Mouse (Mus musculus) midbrain, embryonic 11.5 days (tissue): ENCODE data around the gene Btn1a1. TPM values are rescaled to one million over a fixed set of nuclear protein-coding genes. Genes with fewer than 3 reads are reported as not detected.

ENCODE experiments used
- ATAC-seq: fragments of 200-750 bp; cut with Nextera tagmentation; 2 replicates; pipeline ENCODE4 v1.8.0; 2017; ENCODE audit warnings: moderate TSS enrichment, moderate library complexity; ENCODE audit not compliant: low FRiP score
- DNase-seq: peaks from one replicate; pipeline ENCODE4 v3.0.0; 2015; ENCODE audit warnings: low spot score; ENCODE audit errors: missing footprints
- H3K27ac ChIP-seq: fragments of 300-500 bp; sonication (generic); 2 replicates; pipeline ENCODE4 v1.5.1; 2014; ENCODE audit warnings: low read depth, low read length
- H3K27me3 ChIP-seq: fragments of 300-500 bp; sonication (generic); 2 replicates; pipeline ENCODE4 v1.6.1; 2014; ENCODE audit warnings: mild to moderate bottlenecking, low read length, moderate library complexity, mixed read lengths; ENCODE audit not compliant: control insufficient read depth, insufficient read depth
- H3K36me3 ChIP-seq: fragments of 300-500 bp; sonication (generic); 2 replicates; pipeline ENCODE4 v1.6.1; 2014; ENCODE audit warnings: mild to moderate bottlenecking, low read length, moderate library complexity, mixed read lengths; ENCODE audit not compliant: control insufficient read depth, insufficient read depth
- H3K4me1 ChIP-seq: fragments of 300-500 bp; sonication (generic); 2 replicates; pipeline ENCODE4 v1.6.1; 2014; ENCODE audit warnings: low read length; ENCODE audit not compliant: control insufficient read depth, insufficient read depth
- H3K4me2 ChIP-seq: fragments of 300-500 bp; sonication (generic); 2 replicates; pipeline ENCODE4 v1.6.1; 2014; ENCODE audit warnings: mild to moderate bottlenecking, moderate library complexity
- H3K4me3 ChIP-seq: fragments of 300-500 bp; sonication (generic); 2 replicates; pipeline ENCODE4 v1.5.1; 2014; ENCODE audit warnings: low read depth, low read length
- H3K9ac ChIP-seq: fragments of 300-500 bp; sonication (generic); 2 replicates; pipeline ENCODE4 v1.6.1; 2014; ENCODE audit warnings: low read length
- H3K9me3 ChIP-seq: fragments of 300-500 bp; sonication (generic); 2 replicates; pipeline ENCODE4 v1.6.1; 2016; ENCODE audit warnings: low read length; ENCODE audit not compliant: control insufficient read depth
- WGBS: fragments of 180-500 bp; shearing (Covaris S2); extraction: QIAGEN DNeasy Blood & Tissue Kit; methylation state at CpG from one replicate; pipeline ENCODE4 v1.1.7; 2014; 5-methylcytosine and 5-hydroxymethylcytosine counted together
- polyA plus RNA-seq: library from polyadenylated mRNA; unstranded; fragments of >200 nt; fragmentation: Nextera tagmentation; extraction: Ambion mirVana; gene quantifications from 2 replicates; pipeline ENCODE4 v1.2.1, GENCODE M21; 2014

Gene Btn1a1
- polyA plus RNA-seq, 1 experiment from 2014 or later: not detected

GRCm38 (mm10) chr13:23437908-23438307, 27.8 kb downstream of the Btn1a1 start:
- H3K4me1 ChIP-seq: peaks cover 3% of the 10 kb centered on the region; the same call in 1 of the 2 replicates
- H3K4me3 ChIP-seq: peak overlapping the region; percentile 54
- no peaks in the 10 kb centered on the region for H3K36me3 ChIP-seq
- DNase-seq (peak; percentile 99), ATAC-seq (peak; percentile 90)
- H3K9ac ChIP-seq: peak overlapping the region; percentile 65
- H3K9me3 ChIP-seq: no peaks in the 10 kb centered on the region
- no peak overlapping the region for H3K27ac ChIP-seq
- 0% methylated on average over 17 of the region's 17 CpGs for WGBS
- peak overlapping the region; percentile 70 for H3K4me2 ChIP-seq
- no peaks in the 10 kb centered on the region for H3K27me3 ChIP-seq

GRCm38 (mm10) chr13:23436861-23437822, 28.6 kb downstream of the Btn1a1 start:
- Histone ChIP-seq H3K36me3 (no peaks in the 10 kb centered on the region), H3K9ac (peak overlapping the region; percentile 65), H3K4me2 (peak overlapping the region; percentile 70), H3K4me1 (peaks cover 3% of the 10 kb centered on the region; the same call in 1 of the 2 replicates), H3K27ac (no peak overlapping the region), H3K4me3 (peak overlapping the region; percentile 54), H3K9me3 (no peaks in the 10 kb centered on the region), H3K27me3 (no peaks in the 10 kb centered on the region)
- DNase-seq (peak; percentile 96), ATAC-seq (peak; percentile 33)
- whole genome bisulfite sequencing: 1% methylated on average over 32 of the region's 32 CpGs

- no peak for ATAC-seq
- Histone ChIP-seq H3K4me2 (peak overlapping the region; percentile 54; the same call in 1 of the 2 replicates), H3K9me3 (no peaks in the 10 kb centered on the region), H3K4me3 (peak overlapping the region; percentile 34; the same call in 1 of the 2 replicates), H3K9ac (no peak overlapping the region), H3K27ac (no peak overlapping the region), H3K4me1 (peaks cover 3% of the 10 kb centered on the region; the same call in 1 of the 2 replicates), H3K27me3 (no peaks in the 10 kb centered on the region), H3K36me3 (no peaks in the 10 kb centered on the region)
- whole genome bisulfite sequencing: 1% methylated on average over 11 of the region's 11 CpGs
- peak; percentile 93 for DNase-seq
These were observed 29.5 kb downstream of the Btn1a1 start for GRCm38 (mm10) chr13:23436231-23436661.

GRCm38 (mm10) chr13:23435676-23436075, 30.0 kb downstream of the Btn1a1 start:
- Histone ChIP-seq H3K4me2 (peak overlapping the region; percentile 54), H3K27ac (no peak overlapping the region), H3K9ac (peak overlapping the region; percentile 51), H3K4me1 (peaks cover 3% of the 10 kb centered on the region; the same call in 1 of the 2 replicates), H3K36me3 (no peaks in the 10 kb centered on the region), H3K4me3 (peak overlapping the region; percentile 34), H3K9me3 (no peaks in the 10 kb centered on the region), H3K27me3 (no peaks in the 10 kb centered on the region)
- WGBS: 1% methylated on average over 12 of the region's 12 CpGs
- no peak for ATAC-seq
- peak; percentile 91 for DNase-seq

- H3K4me2 ChIP-seq: peak overlapping the region; percentile 54
- WGBS: 19% methylated on average over 4 of the region's 4 CpGs
- no peak for DNase-seq
- peaks cover 3% of the 10 kb centered on the region for H3K4me1 ChIP-seq
- H3K9me3 ChIP-seq: no peaks in the 10 kb centered on the region
- ATAC-seq: no peak
- peak overlapping the region; percentile 34 for H3K4me3 ChIP-seq
- no peaks in the 10 kb centered on the region for H3K27me3 ChIP-seq
- no peaks in the 10 kb centered on the region for H3K36me3 ChIP-seq
- H3K27ac ChIP-seq: no peak overlapping the region
- peak overlapping the region; percentile 51 for H3K9ac ChIP-seq
These were observed 30.5 kb downstream of the Btn1a1 start for GRCm38 (mm10) chr13:23435241-23435640.

GRCm38 (mm10) chr13:23434426-23434825, 31.3 kb downstream of the Btn1a1 start:
- Histone ChIP-seq H3K36me3 (no peaks in the 10 kb centered on the region), H3K9me3 (no peaks in the 10 kb centered on the region), H3K27ac (no peak overlapping the region), H3K27me3 (no peaks in the 10 kb centered on the region), H3K9ac (no peak overlapping the region), H3K4me3 (0 out of 2 replicates have a peak overlapping the region, but pooled peaks have one; percentile 4), H3K4me2 (peak overlapping the region; percentile 18), H3K4me1 (peaks cover 3% of the 10 kb centered on the region)
- 12% methylated on average over 7 of the region's 7 CpGs for WGBS
- DNase-seq (peak; percentile 90), ATAC-seq (no peak)

GRCm38 (mm10) chr13:23433801-23434200, 31.9 kb downstream of the Btn1a1 start:
- DNase-seq (no peak), ATAC-seq (no peak)
- Histone ChIP-seq H3K4me2 (no peak overlapping the region), H3K4me3 (no peak overlapping the region), H3K27ac (no peak overlapping the region), H3K27me3 (no peaks in the 10 kb centered on the region), H3K36me3 (no peaks in the 10 kb centered on the region), H3K9me3 (no peaks in the 10 kb centered on the region), H3K4me1 (peaks cover 3% of the 10 kb centered on the region), H3K9ac (no peak overlapping the region)
- 56% methylated on average over 5 of the region's 5 CpGs for WGBS

- ATAC-seq (no peak), DNase-seq (no peak)
- no peaks in the 10 kb centered on the region for H3K36me3 ChIP-seq
- no peak overlapping the region for H3K27ac ChIP-seq
- no peaks in the 10 kb centered on the region for H3K9me3 ChIP-seq
- peak overlapping the region; percentile 54 for H3K4me3 ChIP-seq
- H3K27me3 ChIP-seq: no peaks in the 10 kb centered on the region
- H3K4me1 ChIP-seq: peaks cover 3% of the 10 kb centered on the region
- WGBS: 13% methylated on average over 5 of the region's 5 CpGs
- peak overlapping the region; percentile 39 for H3K4me2 ChIP-seq
- H3K9ac ChIP-seq: peak overlapping the region; percentile 44; the same call in 1 of the 2 replicates
These were observed 32.5 kb downstream of the Btn1a1 start for GRCm38 (mm10) chr13:23433206-23433605.
